Mouse (Mus musculus) hindbrain, embryonic 16.5 days (tissue): Measurements from ENCODE around the gene Cic. TPM values are rescaled to one million over a fixed set of nuclear protein-coding genes. Genes with fewer than 3 reads are reported as not detected.

Experiments used
- ATAC-seq: fragments of 200-750 bp; cut with Nextera tagmentation; 2 replicates; pipeline ENCODE4 v1.8.0; 2017; ENCODE audit warnings: moderate TSS enrichment, moderate library complexity
- H3K27ac ChIP-seq: fragments of 300-500 bp; sonication (generic); 2 replicates; pipeline ENCODE4 v1.5.1; 2014; ENCODE audit warnings: low read depth, mild to moderate bottlenecking, control low read depth, low read length, moderate library complexity
- H3K27me3 ChIP-seq: fragments of 300-500 bp; sonication (generic); replicated peaks from 2 replicates; pipeline ENCODE4 v1.6.1; 2014; ENCODE audit warnings: low read length; ENCODE audit not compliant: control insufficient read depth, insufficient read depth
- H3K36me3 ChIP-seq: fragments of 300-500 bp; sonication (generic); 2 replicates; pipeline ENCODE4 v1.6.1; 2014; ENCODE audit warnings: mild to moderate bottlenecking, low read length, moderate library complexity, mixed read lengths; ENCODE audit not compliant: control insufficient read depth, insufficient read depth
- H3K4me1 ChIP-seq: fragments of 300-500 bp; sonication (generic); 2 replicates; pipeline ENCODE4 v1.6.1; 2014; ENCODE audit warnings: low read depth, low read length; ENCODE audit not compliant: control insufficient read depth, insufficient read depth
- H3K4me2 ChIP-seq: fragments of 300-500 bp; sonication (generic); 2 replicates; pipeline ENCODE4 v1.6.1; 2014; ENCODE audit warnings: mild to moderate bottlenecking, low read length, control low read depth, moderate library complexity
- H3K4me3 ChIP-seq: fragments of 300-500 bp; sonication (generic); 2 replicates; pipeline ENCODE4 v1.5.1; 2014; ENCODE audit warnings: mild to moderate bottlenecking, low read length, control low read depth, moderate library complexity
- H3K9ac ChIP-seq: fragments of 300-500 bp; sonication (generic); 2 replicates; pipeline ENCODE4 v1.6.1; 2014; ENCODE audit warnings: low read depth, mild to moderate bottlenecking, control low read depth, low read length, moderate library complexity
- H3K9me3 ChIP-seq: fragments of 300-500 bp; sonication (generic); 2 replicates; pipeline ENCODE4 v1.6.1; 2014; ENCODE audit warnings: mild to moderate bottlenecking, low read length, moderate library complexity; ENCODE audit not compliant: control insufficient read depth
- WGBS: fragments of 180-500 bp; shearing (Covaris S2); extraction: QIAGEN DNeasy Blood & Tissue Kit; methylation state at CpG from one replicate; pipeline ENCODE4 v1.1.7; 2014; 5-methylcytosine and 5-hydroxymethylcytosine counted together
- polyA plus RNA-seq: library from polyadenylated mRNA; unstranded; fragments of >200 nt; fragmentation: Nextera tagmentation; extraction: Ambion mirVana; gene quantifications from 2 replicates; pipeline ENCODE4 v1.2.1, GENCODE M21; 2015

Gene Cic
- polyA plus RNA-seq, 1 experiment from 2014 or later = 36.4 TPM

DNA sequence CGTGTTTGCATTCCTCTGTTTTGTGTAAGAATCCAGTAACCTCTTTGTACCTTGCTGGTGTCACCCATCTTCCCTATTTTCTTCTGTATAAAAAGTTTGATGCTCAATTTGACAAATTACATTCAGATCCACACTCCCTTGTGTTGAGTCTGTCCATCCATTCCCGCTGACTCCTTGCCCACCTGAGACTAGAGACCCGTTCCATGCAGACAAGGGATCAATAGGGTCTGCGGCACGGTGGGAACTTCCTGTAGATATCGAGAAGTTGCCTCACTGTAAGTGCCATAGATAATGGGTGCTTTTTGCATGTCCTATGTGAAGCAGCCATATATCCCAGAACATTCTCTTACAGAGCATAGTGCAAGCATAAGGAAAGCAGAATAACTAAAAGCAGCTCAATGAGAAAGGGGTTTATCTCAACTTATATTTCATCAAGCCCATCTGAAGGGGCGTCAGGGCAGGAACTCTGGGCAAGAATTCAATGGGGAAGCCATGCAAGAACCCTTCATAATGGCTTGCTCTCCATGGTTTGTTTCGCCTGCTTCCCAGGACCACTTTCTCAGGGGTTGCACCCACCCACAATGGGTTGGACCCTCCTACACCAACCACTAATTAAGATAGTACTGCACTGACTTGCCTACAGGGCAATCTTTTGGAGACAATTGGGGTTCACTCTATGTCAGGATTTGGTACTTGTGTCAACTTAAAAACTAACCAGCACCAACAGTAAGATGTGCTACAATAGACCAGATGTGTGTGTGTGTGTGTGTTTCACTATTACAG is 1.1 kb upstream of the Cic start:
- Histone ChIP-seq H3K4me1 (peaks cover 19% of the 10 kb centered on the region), H3K27ac (no peak overlapping the region), H3K27me3 (no peaks in the 10 kb centered on the region; the same call in none of the 2 replicates), H3K9me3 (no peaks in the 10 kb centered on the region), H3K4me3 (no peak overlapping the region), H3K4me2 (peak overlapping the region; percentile 79), H3K36me3 (peaks cover 3% of the 10 kb centered on the region; the same call in 1 of the 2 replicates), H3K9ac (no peak overlapping the region; the same call in 1 of the 2 replicates)
- WGBS = 92% methylated on average over 8 of the region's 8 CpGs
- ATAC-seq = no peak

GRCm38 (mm10) chr7:25267751-25268463 is 403 bp downstream of the Cic start:
- 1% methylated on average over 33 of the region's 33 CpGs for WGBS
- Histone ChIP-seq H3K27me3 (no peaks in the 10 kb centered on the region; the same call in none of the 2 replicates), H3K4me1 (peaks cover 19% of the 10 kb centered on the region), H3K9me3 (no peaks in the 10 kb centered on the region), H3K27ac (peak overlapping the region; percentile 97), H3K36me3 (peaks cover 16% of the 10 kb centered on the region; the same call in 1 of the 2 replicates), H3K4me2 (peak overlapping the region; percentile 79), H3K4me3 (peak overlapping the region; percentile 83), H3K9ac (peak overlapping the region; percentile 92)
- peak; percentile 96 for ATAC-seq

GRCm38 (mm10) chr7:25268588-25268987 is 1.1 kb downstream of the Cic start:
- H3K4me1 ChIP-seq = peaks cover 20% of the 10 kb centered on the region
- H3K36me3 ChIP-seq = peaks cover 22% of the 10 kb centered on the region; the same call in 1 of the 2 replicates
- H3K9me3 ChIP-seq = no peaks in the 10 kb centered on the region
- no peaks in the 10 kb centered on the region; the same call in none of the 2 replicates for H3K27me3 ChIP-seq
- H3K4me2 ChIP-seq = peak overlapping the region; percentile 68
- ATAC-seq = no peak
- WGBS = 2% methylated on average over 7 of the region's 7 CpGs
- H3K27ac ChIP-seq = peak overlapping the region; percentile 87
- H3K9ac ChIP-seq = peak overlapping the region; percentile 92
- H3K4me3 ChIP-seq = peak overlapping the region; percentile 83

- 46% methylated on average over 4 of the region's 4 CpGs for WGBS
- H3K4me1 ChIP-seq = peaks cover 24% of the 10 kb centered on the region
- ATAC-seq = no peak
- H3K27me3 ChIP-seq = no peaks in the 10 kb centered on the region; the same call in none of the 2 replicates
- no peaks in the 10 kb centered on the region for H3K9me3 ChIP-seq
- peak overlapping the region; percentile 54; the same call in 1 of the 2 replicates for H3K27ac ChIP-seq
- peaks cover 22% of the 10 kb centered on the region; the same call in 1 of the 2 replicates for H3K36me3 ChIP-seq
- H3K9ac ChIP-seq = peak overlapping the region; percentile 92
- H3K4me3 ChIP-seq = peak overlapping the region; percentile 83
- H3K4me2 ChIP-seq = peak overlapping the region; percentile 68
Observed at GRCm38 (mm10) chr7:25269029-25269428, 1.5 kb downstream of the Cic start.

DNA sequence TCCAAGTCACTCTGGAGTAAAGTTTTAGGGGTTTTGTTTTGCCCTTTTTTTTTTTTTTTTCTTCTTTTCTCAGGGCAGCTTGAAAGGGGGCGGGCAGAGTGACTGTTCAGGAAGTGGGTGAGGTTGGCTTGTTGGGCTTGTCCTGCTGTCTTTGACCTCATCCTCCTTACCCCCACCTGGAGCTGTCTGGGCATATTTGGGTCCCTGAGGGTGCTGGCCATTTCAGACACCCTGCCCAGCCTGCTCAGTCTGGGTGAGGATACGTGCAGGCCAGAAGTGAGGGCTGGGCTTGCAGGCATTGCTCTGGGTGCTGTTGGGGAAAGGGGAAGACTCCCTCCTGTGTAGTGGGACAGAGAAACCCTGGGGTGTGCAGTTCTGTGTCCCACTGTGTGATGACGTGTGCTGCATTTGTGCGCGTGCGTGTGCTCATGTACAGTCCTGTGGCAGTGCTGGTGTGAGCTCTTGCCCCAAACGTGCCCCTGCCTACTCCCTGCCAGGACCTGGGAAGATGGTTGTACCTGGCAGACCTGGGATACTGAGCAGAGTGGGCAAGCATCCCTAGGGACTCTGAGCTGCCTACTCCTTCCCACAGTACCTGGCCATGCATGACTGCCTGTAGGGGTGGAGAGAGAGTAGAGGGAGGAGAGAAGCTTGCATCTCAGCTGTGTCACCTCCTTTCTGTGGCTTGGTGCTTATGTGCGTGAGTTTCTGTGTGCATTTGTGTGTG is 2.2 kb downstream of the Cic start:
- Histone ChIP-seq H3K4me3 (peak overlapping the region; percentile 9; the same call in 1 of the 2 replicates), H3K27ac (no peak overlapping the region), H3K27me3 (no peaks in the 10 kb centered on the region; the same call in 1 of the 2 replicates), H3K4me1 (peaks cover 25% of the 10 kb centered on the region), H3K4me2 (peak overlapping the region; percentile 68), H3K36me3 (peaks cover 22% of the 10 kb centered on the region; the same call in 1 of the 2 replicates), H3K9me3 (no peaks in the 10 kb centered on the region), H3K9ac (peak overlapping the region; percentile 43; the same call in 1 of the 2 replicates)
- ATAC-seq = no peak
- WGBS = 80% methylated on average over 8 of the region's 8 CpGs

GRCm38 (mm10) chr7:25270652-25271633 is 3.4 kb downstream of the Cic start:
- H3K4me1 ChIP-seq = peaks cover 30% of the 10 kb centered on the region

DNA sequence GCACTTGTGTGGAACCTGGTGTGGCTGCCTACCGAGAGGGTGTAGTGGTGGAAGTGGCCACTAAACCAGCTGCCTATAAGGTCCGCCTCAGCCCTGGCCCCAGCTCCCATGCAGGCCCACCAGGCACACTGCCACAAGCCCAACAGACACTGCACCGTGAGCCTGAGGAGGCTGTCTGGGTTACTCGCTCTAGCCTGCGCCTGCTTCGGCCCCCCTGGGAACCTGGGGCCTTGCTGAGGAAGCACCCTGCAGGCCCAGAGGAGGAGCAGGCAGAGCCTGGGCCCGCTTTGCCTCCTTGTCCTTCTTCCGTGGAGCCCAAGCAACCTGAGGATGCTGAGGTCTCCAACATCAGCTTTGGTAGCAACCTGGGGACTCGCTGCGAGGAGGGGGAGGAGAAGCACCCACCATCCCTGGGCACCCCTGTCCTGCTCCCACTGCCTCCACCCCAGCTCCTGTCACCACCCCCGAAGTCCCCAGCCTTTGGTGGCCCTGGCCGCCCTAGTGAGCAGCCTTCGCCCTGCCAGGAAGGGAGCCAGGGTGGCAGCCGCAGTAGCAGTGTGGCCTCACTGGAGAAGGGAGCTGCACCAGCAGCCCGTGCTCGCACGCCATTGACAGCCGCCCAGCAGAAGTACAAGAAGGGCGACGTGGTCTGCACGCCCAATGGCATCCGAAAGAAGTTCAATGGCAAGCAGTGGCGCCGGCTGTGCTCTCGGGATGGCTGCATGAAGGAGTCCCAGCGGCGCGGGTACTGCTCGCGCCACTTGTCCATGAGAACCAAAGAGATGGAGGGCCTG is 4.3 kb downstream of the Cic start:
- Histone ChIP-seq H3K4me2 (no peak overlapping the region), H3K4me3 (no peak overlapping the region), H3K27me3 (no peaks in the 10 kb centered on the region), H3K9me3 (no peaks in the 10 kb centered on the region), H3K4me1 (peaks cover 30% of the 10 kb centered on the region), H3K27ac (no peak overlapping the region), H3K36me3 (peaks cover 22% of the 10 kb centered on the region; the same call in 1 of the 2 replicates), H3K9ac (no peak overlapping the region)
- ATAC-seq = no peak
- 87% methylated on average over 30 of the region's 30 CpGs for WGBS

More at GRCm38 (mm10) chr7:25270652-25271633, 3.4 kb downstream of the Cic start:
- Histone ChIP-seq H3K9ac (no peak overlapping the region), H3K4me3 (no peak overlapping the region), H3K36me3 (peaks cover 22% of the 10 kb centered on the region; the same call in 1 of the 2 replicates), H3K27ac (no peak overlapping the region), H3K9me3 (no peaks in the 10 kb centered on the region), H3K4me2 (no peak overlapping the region), H3K27me3 (no peaks in the 10 kb centered on the region)
- 90% methylated on average over 35 of the region's 35 CpGs for WGBS
- ATAC-seq = no peak
